Mouse (Mus musculus) heart, adult 2 months (tissue): ENCODE results near the gene Rnf10. TPM values are rescaled to one million over a fixed set of nuclear protein-coding genes. Genes with fewer than 3 reads are reported as not detected.

ENCODE experiments used
- DNase-seq, 2 experiments: peaks; one replicate each; pipeline ENCODE4 v3.0.0; 2021
- H3K27ac ChIP-seq: fragments of 200-600 bp; 2 replicates; pipeline ENCODE4 v1.8.1; 2022
- H3K27me3 ChIP-seq: fragments of 200-500 bp; 2 replicates; pipeline ENCODE4 v1.6.1; 2012; ENCODE audit warnings: mild to moderate bottlenecking, low read length, inconsistent platforms, mixed read lengths; ENCODE audit not compliant: control insufficient read depth, insufficient read depth
- H3K36me3 ChIP-seq: fragments of 200-500 bp; 2 replicates; pipeline ENCODE4 v1.6.1; 2012; ENCODE audit warnings: low read length, inconsistent platforms; ENCODE audit not compliant: control insufficient read depth, insufficient read depth
- H3K4me1 ChIP-seq: fragments of 200-500 bp; 2 replicates; pipeline ENCODE4 v1.6.1; 2011; ENCODE audit warnings: low read length; ENCODE audit not compliant: control insufficient read depth, insufficient read depth
- H3K4me3 ChIP-seq: fragments of 200-600 bp; 2 replicates; pipeline ENCODE4 v1.8.1; 2022
- H3K79me2 ChIP-seq: fragments of 200-500 bp; replicated peaks from 2 replicates; pipeline ENCODE4 v1.6.1; 2012; ENCODE audit warnings: mild to moderate bottlenecking, inconsistent platforms, low read length, moderate library complexity, mixed read lengths; ENCODE audit not compliant: control insufficient read depth, insufficient read depth
- H3K9ac ChIP-seq: fragments of 200-500 bp; 2 replicates; pipeline ENCODE4 v1.6.1; 2012; ENCODE audit warnings: low read depth, mild to moderate bottlenecking, control low read depth, inconsistent platforms, low read length, mixed read lengths
- CTCF ChIP-seq: fragments of 200-600 bp; IDR thresholded peaks from 2 replicates; pipeline ENCODE4 v1.8.1; 2022; ENCODE audit warnings: antibody characterized with exemption, mild to moderate bottlenecking, moderate library complexity
- EP300 ChIP-seq: fragments of 200-500 bp; IDR thresholded peaks from 2 replicates; pipeline ENCODE4 v1.6.1; 2011; ENCODE audit warnings: low read depth, low read length, control low read depth; ENCODE audit not compliant: insufficient read depth
- POLR2A ChIP-seq: fragments of 200-500 bp; IDR thresholded peaks from 2 replicates; pipeline ENCODE4 v1.6.1; 2011; ENCODE audit warnings: mild to moderate bottlenecking, low read depth, low read length, control low read depth; ENCODE audit not compliant: insufficient read depth
- WGBS: fragments of 180-500 bp; shearing (Covaris S2); methylation state at CpG from one replicate; pipeline ENCODE4 v1.1.7; 2018; 5-methylcytosine and 5-hydroxymethylcytosine counted together
- intact Hi-C: fragments of 180-260 bp; cut with DNase I; formaldehyde crosslinking; loops from one replicate; pipeline ENCODE4 v1.15.1; 2025
- polyA plus RNA-seq: library from polyadenylated mRNA; depleted of rRNA; stranded (reverse); fragments of >200 nt; gene quantifications from 2 replicates; pipeline ENCODE4 v1.2.3, GENCODE M21; 2012
- total RNA-seq, 2 experiments: library from RNA; stranded (reverse); gene quantifications; 2 replicates each; pipeline ENCODE4 v1.2.3; 2021

Gene Rnf10
- total and polyA plus RNA-seq, 3 experiments = 175 to 397 (median 391) TPM

DNA sequence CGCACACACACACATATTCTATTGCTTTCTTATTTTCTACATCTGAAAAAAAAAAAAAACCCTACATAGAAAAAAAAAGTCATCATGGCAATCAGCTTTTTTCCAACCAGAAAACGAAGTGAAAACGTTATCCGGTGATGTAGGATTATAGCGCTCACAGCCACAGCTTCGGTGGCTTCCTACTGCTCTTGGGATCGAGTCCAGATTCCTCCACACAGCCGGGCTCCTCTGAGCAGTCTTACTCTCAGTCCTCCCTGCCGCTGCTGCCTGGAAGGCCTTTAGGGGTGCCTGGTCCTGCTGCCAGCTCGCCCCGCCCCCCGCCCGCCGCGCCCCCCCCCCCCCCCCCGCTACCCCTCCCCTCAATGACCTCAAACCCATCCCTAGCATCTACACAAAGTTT is 64.8 kb downstream of the Rnf10 start:
- no peaks in the 10 kb centered on the region for H3K36me3 ChIP-seq
- no peak overlapping the region for H3K9ac ChIP-seq
- no peaks in the 10 kb centered on the region for H3K27me3 ChIP-seq
- WGBS = 18% methylated on average over 10 of the region's 16 CpGs
- H3K4me1 ChIP-seq = peaks cover 5% of the 10 kb centered on the region; the same call in 1 of the 2 replicates
- no peak overlapping the region for H3K4me3 ChIP-seq
- TF ChIP-seq CTCF (no peak), EP300 (no peak), POLR2A (no peak)
- intact Hi-C loops = no loop called here
- no peaks in the 10 kb centered on the region for H3K79me2 ChIP-seq
- H3K27ac ChIP-seq = no peak overlapping the region
- DNase-seq = no peak

DNA sequence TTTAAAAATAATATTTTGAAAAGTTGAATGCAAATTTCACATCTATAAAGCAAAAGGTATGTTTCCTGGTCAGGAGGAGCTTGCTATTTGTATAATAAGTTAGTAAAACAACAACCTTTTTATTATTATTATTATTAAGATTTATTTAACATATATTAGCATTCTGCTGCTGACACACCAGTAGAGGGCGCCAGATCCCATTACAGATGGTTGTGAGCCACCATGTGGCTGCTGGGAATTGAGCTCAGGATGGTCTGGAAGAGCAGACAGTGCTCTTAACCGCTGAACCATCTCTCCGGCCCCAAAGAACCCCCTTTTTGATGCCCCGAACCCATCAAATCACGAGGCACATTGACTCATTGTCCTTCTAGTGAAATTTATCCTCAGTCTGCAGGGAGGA is 65.5 kb downstream of the Rnf10 start:
- intact Hi-C loops = no loop called here

DNA sequence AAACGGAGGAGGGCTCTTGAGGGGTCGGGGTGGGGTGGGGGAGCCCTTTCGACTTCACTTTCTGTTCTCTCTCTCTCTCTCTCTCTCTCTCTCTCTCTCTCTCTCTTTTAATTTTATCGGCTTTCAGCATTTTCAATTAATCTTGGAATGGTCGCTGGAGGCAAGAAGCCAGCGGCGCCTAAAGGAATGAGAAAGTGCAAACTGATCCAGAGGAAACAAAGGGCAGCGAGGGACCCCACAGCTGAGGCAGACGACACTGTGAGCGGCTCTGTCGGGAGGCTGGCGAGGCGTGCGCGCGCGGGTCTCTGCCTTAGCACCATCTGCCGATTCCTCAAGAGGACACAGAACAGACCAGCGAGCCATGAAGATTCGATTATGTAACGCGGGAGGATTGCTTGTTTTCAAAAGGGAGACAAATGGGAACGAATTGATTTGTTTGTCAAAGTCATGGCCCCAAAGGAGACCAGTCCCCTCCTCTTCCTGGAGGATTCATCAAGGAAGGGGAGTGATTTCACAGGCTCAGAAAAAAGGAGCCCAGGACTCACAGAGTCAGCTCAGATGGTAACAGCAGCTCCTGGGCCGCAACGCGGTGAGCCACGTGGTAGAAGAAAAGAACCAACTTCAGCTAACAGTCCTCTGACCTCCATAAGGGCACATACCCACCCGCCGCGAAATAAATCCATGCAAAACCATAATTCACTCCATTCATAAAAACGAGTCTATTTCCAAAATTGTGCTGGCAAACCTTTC is 68.0 kb downstream of the Rnf10 start:
- peaks cover 5% of the 10 kb centered on the region; the same call in 1 of the 2 replicates for H3K4me1 ChIP-seq
- no peaks in the 10 kb centered on the region for H3K36me3 ChIP-seq
- H3K27me3 ChIP-seq = no peaks in the 10 kb centered on the region
- intact Hi-C loops = no loop called here
- H3K79me2 ChIP-seq = no peaks in the 10 kb centered on the region
- peak overlapping the region; percentile 64 for H3K9ac ChIP-seq
- peak; percentile 54 to 67 for DNase-seq
- H3K4me3 ChIP-seq = peak overlapping the region; percentile 44
- WGBS = 5% methylated on average over 31 of the region's 31 CpGs
- peak overlapping the region; percentile 66 for H3K27ac ChIP-seq
- TF ChIP-seq POLR2A (peak; percentile 76; the same call in 1 of the 2 replicates), CTCF (no peak)

More for the DNA sequence above, 65.5 kb downstream of the Rnf10 start:
- peaks cover 5% of the 10 kb centered on the region; the same call in 1 of the 2 replicates for H3K4me1 ChIP-seq
- no peaks in the 10 kb centered on the region for H3K27me3 ChIP-seq
- 57% methylated on average over 5 of the region's 5 CpGs for WGBS
- H3K4me3 ChIP-seq = no peak overlapping the region
- H3K79me2 ChIP-seq = no peaks in the 10 kb centered on the region
- no peak for DNase-seq
- TF ChIP-seq EP300 = no peak
- TF ChIP-seq CTCF = peak; percentile 52
- no peak overlapping the region for H3K27ac ChIP-seq
- H3K36me3 ChIP-seq = no peaks in the 10 kb centered on the region
- H3K9ac ChIP-seq = no peak overlapping the region

DNA sequence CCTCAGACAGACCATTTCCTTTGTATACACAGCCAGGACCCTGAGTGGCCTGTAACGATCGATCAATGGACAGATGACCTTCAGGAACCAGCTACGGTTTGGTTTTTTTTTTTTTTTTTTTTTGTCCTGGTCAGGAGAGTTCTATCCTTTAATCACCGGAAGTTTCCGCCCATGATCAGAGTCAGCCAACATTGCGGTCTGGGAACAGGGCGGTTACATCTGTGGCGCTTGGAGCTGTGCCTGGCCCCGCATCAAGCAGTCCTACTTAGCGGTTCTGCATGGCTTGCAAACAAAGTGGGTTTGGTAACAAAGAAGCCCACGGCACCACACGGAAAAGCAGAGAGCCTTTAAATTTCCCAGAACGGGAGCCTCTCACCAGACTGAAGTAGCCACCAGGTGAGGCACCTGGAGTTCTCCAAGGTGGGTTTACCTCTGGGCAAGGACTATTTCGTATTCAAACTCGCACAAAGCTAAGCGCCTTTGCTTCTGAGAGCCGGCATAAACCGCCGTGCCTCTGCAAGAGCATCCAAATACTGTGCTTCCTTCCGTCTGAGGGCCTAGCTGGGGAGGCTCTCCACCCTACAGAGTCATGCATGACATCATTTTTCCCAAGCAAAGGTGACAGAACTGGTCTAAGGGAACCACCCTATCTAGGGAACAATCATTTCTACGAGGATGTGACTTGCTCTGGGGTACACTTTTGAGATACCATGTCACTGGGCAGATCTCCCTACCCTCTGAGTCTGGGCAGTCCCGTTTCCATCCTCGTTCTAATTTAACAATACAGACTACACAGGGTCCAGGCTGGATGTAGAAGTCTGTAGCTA is 68.8 kb downstream of the Rnf10 start:
- no peaks in the 10 kb centered on the region for H3K36me3 ChIP-seq
- peak overlapping the region; percentile 34 for H3K9ac ChIP-seq
- peak overlapping the region; percentile 66 for H3K27ac ChIP-seq
- no peaks in the 10 kb centered on the region for H3K27me3 ChIP-seq
- intact Hi-C loops = no loop called here
- 20% methylated on average over 23 of the region's 23 CpGs for WGBS
- H3K4me1 ChIP-seq = peaks cover 5% of the 10 kb centered on the region; the same call in 1 of the 2 replicates
- peak overlapping the region; percentile 39 for H3K4me3 ChIP-seq
- TF ChIP-seq EP300 (no peak), POLR2A (peak; percentile 20; the same call in 1 of the 2 replicates)
- DNase-seq = peak; percentile 57 to 63
- H3K79me2 ChIP-seq = no peaks in the 10 kb centered on the region

- DNase-seq = no peak
- H3K27ac ChIP-seq = no peak overlapping the region
- H3K36me3 ChIP-seq = no peaks in the 10 kb centered on the region
- H3K79me2 ChIP-seq = no peaks in the 10 kb centered on the region
- TF ChIP-seq CTCF (no peak), POLR2A (no peak), EP300 (no peak)
- no peak overlapping the region for H3K9ac ChIP-seq
- H3K4me1 ChIP-seq = peaks cover 3% of the 10 kb centered on the region; the same call in 1 of the 2 replicates
- WGBS = 16% methylated on average over 12 of the region's 12 CpGs
- H3K27me3 ChIP-seq = no peaks in the 10 kb centered on the region
- no peak overlapping the region for H3K4me3 ChIP-seq
- intact Hi-C loops = no loop called here
Observed at GRCm38 (mm10) chr5:115194626-115195221, 78.0 kb downstream of the Rnf10 start.
